Mouse (Mus musculus) spleen, adult 2 months (tissue): ENCODE measurements around the gene B4galnt3.
"Not testable (repeated sequence)": the region's sequence is repeated elsewhere in the genome, so short reads cannot be mapped to it uniquely, and the experiment has no call there.

Experiments used
- CTCF ChIP-seq: fragments of 200-500 bp; IDR thresholded peaks from 2 replicates; pipeline ENCODE4 v1.5.1; 2011; ENCODE audit warnings: mild to moderate bottlenecking, inconsistent platforms; ENCODE audit not compliant: insufficient read depth, insufficient read length, insufficient replicate concordance; ENCODE audit errors: extremely low read depth
- POLR2A ChIP-seq: fragments of 200-500 bp; IDR thresholded peaks from 2 replicates; pipeline ENCODE4 v1.6.1; 2011; ENCODE audit warnings: low read depth, low read length, inconsistent platforms

DNA sequence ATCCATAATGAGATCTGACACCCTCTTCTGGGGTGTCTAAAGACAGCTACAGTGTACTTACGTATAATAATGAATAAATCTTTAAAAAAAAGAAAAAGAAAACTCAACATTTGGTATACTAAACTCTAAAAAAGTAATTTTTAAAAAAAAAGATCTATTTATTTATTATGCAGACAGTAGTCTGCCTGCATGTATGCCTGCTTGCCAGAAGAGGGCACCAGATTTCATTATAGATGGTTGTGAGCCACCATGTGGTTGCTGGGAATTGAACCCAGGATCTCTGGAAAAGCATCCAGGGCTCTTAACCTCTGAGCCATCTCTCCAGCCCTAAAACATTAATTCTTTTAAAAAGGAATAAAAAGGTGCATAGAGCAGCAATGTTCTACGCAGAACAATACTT, 2.2 kb upstream of the B4galnt3 start:
- not testable (repeated sequence) for TF ChIP-seq CTCF, POLR2A
